Mouse (Mus musculus): Measurements from ENCODE around the gene Gm6592. TPM values are rescaled to one million over a fixed set of nuclear protein-coding genes. Genes with fewer than 3 reads are reported as not detected.
"Not testable (repeated sequence)": the region's sequence is repeated elsewhere in the genome, so short reads cannot be mapped to it uniquely, and the experiment has no call there.

The Gm6592 gene
- not detected in 2 replicates for polyA plus RNA-seq (2015; fragmentation: Nextera tagmentation; extraction: Ambion mirVana)

GRCm38 (mm10) chrX:8843694-8844093, at the start of gene Gm6592:
Gm6592 (plus strand) TSS chrX:8843994.
- H3K9me3 ChIP-seq = no peaks in the 10 kb centered on the region
- H3K4me3 ChIP-seq = no peak within 1 kb of the TSS
- no peak within 1 kb of the TSS for H3K4me2 ChIP-seq
- no peak within 1 kb of the TSS for H3K9ac ChIP-seq
- 73% methylated on average over 1 of the region's 1 CpGs for WGBS
- no peaks in the 10 kb centered on the region for H3K4me1 ChIP-seq (replicated peaks)
- 0 out of 2 replicates have a peak, but pooled peaks cover 3% of the 10 kb centered on the region for H3K36me3 ChIP-seq
- ATAC-seq (ENCODE audit: low FRiP score) = no peak
- H3K27ac ChIP-seq = no peak within 1 kb of the TSS
- no peaks in the 10 kb centered on the region for H3K27me3 ChIP-seq

GRCm38 (mm10) chrX:8803391-8803790, 40.4 kb upstream of the Gm6592 start, which contains the start of gene Ssxb5:
Ssxb5 (plus strand) TSS chrX:8803691.
- 81% methylated on average over 4 of the region's 4 CpGs for WGBS
- ATAC-seq (ENCODE audit: low FRiP score) = not testable (repeated sequence)

GRCm38 (mm10) chrX:8832043-8832442, 11.8 kb upstream of the Gm6592 start:
- no peaks in the 10 kb centered on the region for H3K9me3 ChIP-seq
- ATAC-seq (ENCODE audit: low FRiP score) = no peak
- H3K4me2 ChIP-seq = no peak overlapping the region
- H3K4me1 ChIP-seq (replicated peaks) = no peaks in the 10 kb centered on the region
- H3K36me3 ChIP-seq = no peaks in the 10 kb centered on the region
- no peaks in the 10 kb centered on the region for H3K27me3 ChIP-seq
- no peak overlapping the region for H3K9ac ChIP-seq
- H3K27ac ChIP-seq = no peak overlapping the region
- H3K4me3 ChIP-seq = no peak overlapping the region

More at GRCm38 (mm10) chrX:8803391-8803790, 40.4 kb upstream of the Gm6592 start, which contains the start of gene Ssxb5:
- H3K27ac ChIP-seq; H3K9ac ChIP-seq; H3K9me3 ChIP-seq; H3K36me3 ChIP-seq; H3K27me3 ChIP-seq; H3K4me1 ChIP-seq (replicated peaks); H3K4me2 ChIP-seq; H3K4me3 ChIP-seq: not testable (repeated sequence)

GRCm38 (mm10) chrX:8852486-8852885, 8.7 kb downstream of the Gm6592 start:
- Histone ChIP-seq H3K9ac (no peak overlapping the region), H3K27ac (no peak overlapping the region), H3K4me3 (no peak overlapping the region), H3K4me2 (no peak overlapping the region), H3K9me3 (no peaks in the 10 kb centered on the region), H3K36me3 (0 out of 2 replicates have a peak, but pooled peaks cover 3% of the 10 kb centered on the region), H3K27me3 (no peaks in the 10 kb centered on the region), H3K4me1 (replicated peaks) (no peaks in the 10 kb centered on the region)
- no peak for ATAC-seq (ENCODE audit: low FRiP score)
- WGBS = 90% methylated on average over 10 of the region's 10 CpGs

GRCm38 (mm10) chrX:8864331-8864730, 20.5 kb downstream of the Gm6592 start:
- H3K4me1 ChIP-seq (replicated peaks); H3K36me3 ChIP-seq; H3K9ac ChIP-seq; H3K27me3 ChIP-seq; H3K4me2 ChIP-seq; H3K4me3 ChIP-seq; H3K27ac ChIP-seq; H3K9me3 ChIP-seq; ATAC-seq (ENCODE audit: low FRiP score): not testable (repeated sequence)
- 8% methylated on average over 3 of the region's 3 CpGs for WGBS

GRCm38 (mm10) chrX:8873953-8874352, 30.2 kb downstream of the Gm6592 start, which contains the start of gene Gm5751:
Gm5751 (plus strand) TSS chrX:8874253.
- H3K36me3 ChIP-seq = peaks cover 12% of the 10 kb centered on the region
- H3K9ac ChIP-seq; H3K27ac ChIP-seq; H3K27me3 ChIP-seq; ATAC-seq (ENCODE audit: low FRiP score); H3K4me1 ChIP-seq (replicated peaks); H3K4me2 ChIP-seq; H3K4me3 ChIP-seq; H3K9me3 ChIP-seq: not testable (repeated sequence)
- WGBS = 92% methylated on average over 3 of the region's 4 CpGs

- no peak overlapping the region for H3K4me3 ChIP-seq
- no peaks in the 10 kb centered on the region for H3K4me1 ChIP-seq (replicated peaks)
- no peak overlapping the region for H3K27ac ChIP-seq
- 73% methylated on average over 4 of the region's 4 CpGs for WGBS
- no peaks in the 10 kb centered on the region for H3K9me3 ChIP-seq
- ATAC-seq (ENCODE audit: low FRiP score) = no peak
- no peaks in the 10 kb centered on the region for H3K27me3 ChIP-seq
- peaks cover 6% of the 10 kb centered on the region; the same call in 1 of the 2 replicates for H3K36me3 ChIP-seq
- H3K4me2 ChIP-seq = no peak overlapping the region
- H3K9ac ChIP-seq = no peak overlapping the region
Measured at GRCm38 (mm10) chrX:8884336-8884735, 40.5 kb downstream of the Gm6592 start.

GRCm38 (mm10) chrX:8891975-8892342, 48.2 kb downstream of the Gm6592 start:
- H3K4me1 ChIP-seq (replicated peaks) = peaks cover 9% of the 10 kb centered on the region; the same call in 1 of the 2 replicates
- ATAC-seq (ENCODE audit: low FRiP score) = peak; percentile 49
- no peaks in the 10 kb centered on the region for H3K9me3 ChIP-seq
- H3K4me3 ChIP-seq = peak overlapping the region; percentile 59
- peak overlapping the region; percentile 63 for H3K4me2 ChIP-seq
- peak overlapping the region; percentile 87 for H3K9ac ChIP-seq
- H3K36me3 ChIP-seq = peaks cover 6% of the 10 kb centered on the region; the same call in 1 of the 2 replicates
- no peaks in the 10 kb centered on the region for H3K27me3 ChIP-seq
- WGBS = 24% methylated on average over 5 of the region's 9 CpGs
- H3K27ac ChIP-seq = peak overlapping the region; percentile 91

GRCm38 (mm10) chrX:8892343-8893155, 48.8 kb downstream of the Gm6592 start, which contains the start of gene B630019K06Rik:
B630019K06Rik (plus strand) TSS chrX:8892382.
- Histone ChIP-seq H3K4me2 (peak within 1 kb of the TSS; percentile 63), H3K9me3 (no peaks in the 10 kb centered on the region), H3K36me3 (peaks cover 4% of the 10 kb centered on the region; the same call in 1 of the 2 replicates), H3K4me3 (peak within 1 kb of the TSS; percentile 59), H3K9ac (peak within 1 kb of the TSS; percentile 87), H3K4me1 (replicated peaks) (peaks cover 9% of the 10 kb centered on the region; the same call in 1 of the 2 replicates), H3K27me3 (no peaks in the 10 kb centered on the region), H3K27ac (peak within 1 kb of the TSS; percentile 91)
- peak; percentile 87 for ATAC-seq (ENCODE audit: low FRiP score)
- 18% methylated on average over 44 of the region's 95 CpGs for WGBS

GRCm38 (mm10) chrX:8893182-8893651, 49.4 kb downstream of the Gm6592 start:
- peak; percentile 81 for ATAC-seq (ENCODE audit: low FRiP score)
- no peaks in the 10 kb centered on the region for H3K9me3 ChIP-seq
- H3K4me3 ChIP-seq = peak overlapping the region; percentile 59
- peaks cover 9% of the 10 kb centered on the region; the same call in 1 of the 2 replicates for H3K4me1 ChIP-seq (replicated peaks)
- H3K4me2 ChIP-seq = peak overlapping the region; percentile 63
- peak overlapping the region; percentile 87 for H3K9ac ChIP-seq
- WGBS = 9% methylated on average over 29 of the region's 42 CpGs
- H3K36me3 ChIP-seq = no peaks in the 10 kb centered on the region
- peak overlapping the region; percentile 91 for H3K27ac ChIP-seq
- H3K27me3 ChIP-seq = no peaks in the 10 kb centered on the region
